Mouse (Mus musculus) cortical plate, adult 2 months (tissue): ENCODE measurements around the gene Plekha6.

Source experiments
- CTCF ChIP-seq: fragments of 200-500 bp; IDR thresholded peaks from 2 replicates; pipeline ENCODE4 v1.5.1; 2011; ENCODE audit warnings: mild to moderate bottlenecking, control low read depth, low read length; ENCODE audit not compliant: insufficient read depth; ENCODE audit errors: extremely low read depth
- POLR2A ChIP-seq: fragments of 200-500 bp; IDR thresholded peaks from 2 replicates; pipeline ENCODE4 v1.6.1; 2011; ENCODE audit warnings: mild to moderate bottlenecking, low read length, control low read depth; ENCODE audit not compliant: insufficient read depth; ENCODE audit errors: extremely low read depth

GRCm38 (mm10) chr1:133215360-133215700, 51.3 kb downstream of the Plekha6 start:
- no peak for TF ChIP-seq CTCF
- no peak for TF ChIP-seq POLR2A
